Mouse (Mus musculus) liver, embryonic 11.5 days (tissue): ENCODE data around the gene Metrn. TPM values are rescaled to one million over a fixed set of nuclear protein-coding genes. Genes with fewer than 3 reads are reported as not detected.

Source experiments
- ATAC-seq: fragments of 200-750 bp; cut with Nextera tagmentation; replicated peaks from 2 replicates; pipeline ENCODE4 v1.8.0; 2017; ENCODE audit warnings: moderate number of reproducible peaks, mild to moderate bottlenecking, moderate TSS enrichment, moderate library complexity; ENCODE audit not compliant: low FRiP score
- DNase-seq: peaks from one replicate; pipeline ENCODE4 v3.0.0-alpha.2; 2017; ENCODE audit warnings: low spot score
- H3K27ac ChIP-seq: fragments of 300-500 bp; sonication (generic); 2 replicates; pipeline ENCODE4 v1.5.1; 2014; ENCODE audit warnings: mild to moderate bottlenecking, low read depth, low read length, control low read depth
- H3K27me3 ChIP-seq: fragments of 300-500 bp; sonication (generic); replicated peaks from 2 replicates; pipeline ENCODE4 v1.6.1; 2014; ENCODE audit warnings: low read length, mixed read lengths; ENCODE audit not compliant: control insufficient read depth, insufficient read depth
- H3K36me3 ChIP-seq: fragments of 300-500 bp; sonication (generic); 2 replicates; pipeline ENCODE4 v1.6.1; 2014; ENCODE audit warnings: mild to moderate bottlenecking, low read length, moderate library complexity, mixed read lengths; ENCODE audit not compliant: control insufficient read depth, insufficient read depth
- H3K4me1 ChIP-seq: fragments of 300-500 bp; sonication (generic); replicated peaks from 2 replicates; pipeline ENCODE4 v1.6.1; 2014; ENCODE audit warnings: low read length, mixed read lengths; ENCODE audit not compliant: control insufficient read depth, insufficient read depth
- H3K4me2 ChIP-seq: fragments of 300-500 bp; sonication (generic); 2 replicates; pipeline ENCODE4 v1.6.1; 2014; ENCODE audit warnings: mild to moderate bottlenecking, control low read depth, moderate library complexity
- H3K4me3 ChIP-seq: fragments of 300-500 bp; sonication (generic); 2 replicates; pipeline ENCODE4 v1.5.1; 2014; ENCODE audit warnings: low read depth, low read length, control low read depth
- H3K9ac ChIP-seq: fragments of 300-500 bp; sonication (generic); 2 replicates; pipeline ENCODE4 v1.6.1; 2014; ENCODE audit warnings: low read depth, low read length, control low read depth
- H3K9me3 ChIP-seq: fragments of 300-500 bp; sonication (generic); 2 replicates; pipeline ENCODE4 v1.6.1; 2016; ENCODE audit warnings: low read length, inconsistent platforms, mixed read lengths; ENCODE audit not compliant: control insufficient read depth
- WGBS: fragments of 180-500 bp; shearing (Covaris S2); extraction: QIAGEN DNeasy Blood & Tissue Kit; methylation state at CpG from one replicate; pipeline ENCODE4 v1.1.7; 2014; 5-methylcytosine and 5-hydroxymethylcytosine counted together
- polyA plus RNA-seq: library from polyadenylated mRNA; unstranded; fragments of >200 nt; fragmentation: Nextera tagmentation; extraction: Ambion mirVana; gene quantifications from 2 replicates; pipeline ENCODE4 v1.2.1, GENCODE M21; 2014

Gene Metrn
- polyA plus RNA-seq, 1 experiment from 2014 or later, result 10.8 TPM

DNA sequence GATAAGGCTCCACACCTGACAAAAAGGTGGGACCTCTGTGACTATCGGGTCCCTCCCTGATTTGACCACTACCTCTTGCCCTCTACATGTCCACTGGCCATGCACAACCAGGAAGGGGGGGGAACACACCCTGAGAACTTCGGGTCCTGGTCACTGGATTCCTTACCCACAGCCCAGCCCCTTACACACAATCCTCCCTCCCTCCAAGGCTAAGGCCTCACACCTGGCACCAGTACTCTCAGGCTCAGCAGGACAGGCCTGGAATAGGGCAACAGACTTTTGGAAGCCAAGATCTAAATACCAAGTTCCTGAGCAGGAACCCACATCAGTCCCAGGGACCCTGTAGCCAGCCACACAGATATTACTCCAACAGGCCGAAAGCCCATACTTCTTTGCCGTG is 42.0 kb upstream of the Metrn start:
- Histone ChIP-seq H3K4me2 (no peak overlapping the region), H3K4me3 (no peak overlapping the region), H3K4me1 (peaks cover 44% of the 10 kb centered on the region), H3K27me3 (no peaks in the 10 kb centered on the region), H3K9ac (no peak overlapping the region), H3K27ac (no peak overlapping the region), H3K9me3 (no peaks in the 10 kb centered on the region), H3K36me3 (peaks cover 40% of the 10 kb centered on the region)
- no peak for ATAC-seq
- 83% methylated on average over 4 of the region's 4 CpGs for WGBS
- DNase-seq, result no peak

DNA sequence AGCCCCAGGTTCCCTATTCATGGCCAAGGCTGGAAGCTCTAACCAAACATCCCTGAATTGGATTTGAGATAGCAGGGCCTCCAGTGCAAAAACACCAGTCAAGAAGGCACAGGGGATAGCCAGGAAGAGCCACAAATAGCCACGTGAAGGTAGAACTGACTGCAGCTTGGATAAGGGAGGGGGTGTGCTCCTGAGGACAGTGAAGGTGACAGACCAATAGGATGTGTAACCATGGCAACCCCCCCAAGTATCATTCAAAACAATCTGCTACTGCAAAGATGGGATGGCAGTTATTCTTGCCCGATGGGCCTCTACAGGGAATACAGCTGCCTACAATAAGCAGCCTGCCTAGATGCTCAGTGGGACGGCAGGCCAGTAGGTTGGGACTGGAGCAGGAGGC is 40.6 kb upstream of the Metrn start:
- WGBS, result 59% methylated on average over 3 of the region's 3 CpGs
- H3K36me3 ChIP-seq, result peaks cover 40% of the 10 kb centered on the region
- H3K4me3 ChIP-seq, result no peak overlapping the region; the same call in 1 of the 2 replicates
- no peak for ATAC-seq
- no peaks in the 10 kb centered on the region for H3K27me3 ChIP-seq
- H3K9me3 ChIP-seq, result no peaks in the 10 kb centered on the region
- H3K4me1 ChIP-seq, result peaks cover 38% of the 10 kb centered on the region
- H3K4me2 ChIP-seq, result peak overlapping the region; percentile 77
- peak overlapping the region; percentile 11; the same call in 1 of the 2 replicates for H3K9ac ChIP-seq
- DNase-seq, result no peak
- no peak overlapping the region for H3K27ac ChIP-seq

DNA sequence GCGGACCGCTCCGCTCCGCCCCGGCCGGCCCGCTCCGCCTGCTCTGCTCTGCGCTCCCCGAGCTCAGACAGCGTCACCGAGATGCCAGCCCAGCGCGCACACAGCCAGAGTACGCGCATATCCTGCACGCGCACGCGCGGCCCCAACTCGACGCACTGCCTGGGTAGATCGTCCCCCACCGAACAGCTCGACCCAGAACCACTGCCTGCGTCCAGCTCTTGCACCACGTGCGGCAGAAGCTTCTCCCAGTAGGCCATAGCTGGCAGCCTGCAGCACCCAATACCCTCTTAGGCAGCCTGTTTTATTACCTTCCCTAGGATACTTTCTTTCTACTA is 40.1 kb upstream of the Metrn start, which contains the start of gene Rhbdl1:
Rhbdl1 (minus strand) TSS at position 220 of the 335 bp plus-strand sequence.
- Histone ChIP-seq H3K9me3 (no peaks in the 10 kb centered on the region), H3K36me3 (peaks cover 37% of the 10 kb centered on the region), H3K27ac (peak within 1 kb of the TSS; percentile 8; the same call in 1 of the 2 replicates), H3K9ac (peak within 1 kb of the TSS; percentile 58), H3K27me3 (no peaks in the 10 kb centered on the region), H3K4me1 (peaks cover 39% of the 10 kb centered on the region), H3K4me3 (peak within 1 kb of the TSS; percentile 40), H3K4me2 (peak within 1 kb of the TSS; percentile 77)
- 7% methylated on average over 29 of the region's 29 CpGs for WGBS
- ATAC-seq, result no peak
- peak; percentile 71 for DNase-seq

DNA sequence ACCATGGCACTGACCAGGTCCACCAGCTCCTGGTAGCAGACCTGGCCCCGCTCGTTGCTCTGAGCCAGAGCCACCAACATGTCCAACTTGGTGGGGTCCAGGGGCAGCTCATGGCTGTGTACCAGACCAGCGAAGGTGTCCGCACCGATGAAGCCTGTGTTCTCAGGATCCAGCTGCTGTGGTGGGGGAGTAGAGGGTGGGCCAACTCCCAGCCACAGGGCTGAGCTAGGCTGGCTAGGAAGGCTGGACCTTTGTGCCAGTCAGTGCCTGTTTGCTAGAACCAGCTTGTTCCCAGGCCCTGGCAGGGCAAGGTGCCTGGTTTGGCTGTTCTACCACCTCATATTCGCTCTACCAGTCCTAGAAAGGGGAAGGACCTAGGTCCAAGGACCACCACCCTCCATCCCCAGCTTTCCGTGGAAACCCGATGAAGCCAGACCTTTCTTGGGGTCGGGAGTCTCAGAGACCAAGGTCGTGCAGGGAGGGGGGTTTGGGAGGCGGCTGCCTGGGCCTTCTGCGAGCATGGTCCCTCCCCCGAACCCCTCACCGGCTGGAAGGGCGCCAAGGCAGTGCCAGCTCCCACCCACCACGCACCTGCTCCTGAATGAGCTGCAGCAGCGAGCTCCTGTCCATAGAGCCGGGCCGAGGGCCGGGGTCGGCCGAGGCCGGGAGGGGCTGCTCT is 39.6 kb upstream of the Metrn start:
- H3K27ac ChIP-seq, result peak overlapping the region; percentile 8; the same call in 1 of the 2 replicates
- H3K27me3 ChIP-seq, result no peaks in the 10 kb centered on the region
- H3K9me3 ChIP-seq, result no peaks in the 10 kb centered on the region
- no peak for DNase-seq
- peak overlapping the region; percentile 58 for H3K9ac ChIP-seq
- ATAC-seq, result no peak
- WGBS, result 24% methylated on average over 23 of the region's 23 CpGs
- peak overlapping the region; percentile 77 for H3K4me2 ChIP-seq
- H3K4me1 ChIP-seq, result peaks cover 44% of the 10 kb centered on the region
- peaks cover 36% of the 10 kb centered on the region for H3K36me3 ChIP-seq
- peak overlapping the region; percentile 40 for H3K4me3 ChIP-seq

DNA sequence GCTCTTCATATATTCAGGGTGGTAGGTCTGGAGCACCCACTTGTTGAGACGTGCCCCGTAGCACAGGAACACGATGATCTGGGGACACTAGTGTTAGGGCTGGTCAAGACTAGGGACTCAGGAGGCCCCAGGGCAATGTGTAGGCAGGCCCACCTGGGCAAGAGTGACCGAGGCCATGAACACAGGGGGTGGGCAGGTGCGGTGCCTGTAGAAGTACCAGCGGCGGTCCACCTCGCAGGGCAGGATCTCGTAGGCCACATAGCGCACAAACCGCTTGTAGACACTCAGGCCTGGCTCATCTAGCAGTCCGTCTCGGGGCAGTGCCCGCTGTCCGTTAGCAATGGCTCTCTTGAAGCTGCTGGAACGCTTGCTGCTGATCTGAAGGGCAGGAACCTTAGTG is 38.9 kb upstream of the Metrn start:
- Histone ChIP-seq H3K27ac (no peak overlapping the region), H3K4me3 (no peak overlapping the region; the same call in 1 of the 2 replicates), H3K4me2 (no peak overlapping the region; the same call in none of the 2 replicates), H3K27me3 (no peaks in the 10 kb centered on the region), H3K9ac (no peak overlapping the region), H3K36me3 (peaks cover 36% of the 10 kb centered on the region), H3K4me1 (peaks cover 51% of the 10 kb centered on the region), H3K9me3 (no peaks in the 10 kb centered on the region)
- 93% methylated on average over 16 of the region's 16 CpGs for WGBS
- no peak for ATAC-seq
- DNase-seq, result no peak

DNA sequence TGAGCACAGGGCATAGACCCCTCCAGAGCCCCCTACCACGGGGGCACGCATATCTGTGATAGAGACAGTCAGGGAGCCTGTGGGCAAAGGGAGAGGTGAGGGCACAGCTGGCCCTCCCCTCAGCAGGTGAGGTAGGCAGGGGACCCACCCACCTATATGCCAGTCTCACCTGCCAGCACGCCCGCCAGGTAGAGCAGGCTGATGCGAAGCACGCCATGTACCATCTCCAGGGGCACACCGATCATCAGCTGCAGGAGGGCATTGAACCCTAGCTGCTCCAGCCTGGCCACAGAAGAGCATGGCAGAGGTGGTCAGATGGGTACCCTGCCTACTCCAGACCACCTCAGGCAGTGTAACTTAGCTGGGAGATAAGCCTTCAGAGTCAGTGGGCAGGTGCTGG is 38.4 kb upstream of the Metrn start:
- peak overlapping the region; percentile 99; the same call in 1 of the 2 replicates for H3K4me2 ChIP-seq
- no peak overlapping the region for H3K9ac ChIP-seq

DNA sequence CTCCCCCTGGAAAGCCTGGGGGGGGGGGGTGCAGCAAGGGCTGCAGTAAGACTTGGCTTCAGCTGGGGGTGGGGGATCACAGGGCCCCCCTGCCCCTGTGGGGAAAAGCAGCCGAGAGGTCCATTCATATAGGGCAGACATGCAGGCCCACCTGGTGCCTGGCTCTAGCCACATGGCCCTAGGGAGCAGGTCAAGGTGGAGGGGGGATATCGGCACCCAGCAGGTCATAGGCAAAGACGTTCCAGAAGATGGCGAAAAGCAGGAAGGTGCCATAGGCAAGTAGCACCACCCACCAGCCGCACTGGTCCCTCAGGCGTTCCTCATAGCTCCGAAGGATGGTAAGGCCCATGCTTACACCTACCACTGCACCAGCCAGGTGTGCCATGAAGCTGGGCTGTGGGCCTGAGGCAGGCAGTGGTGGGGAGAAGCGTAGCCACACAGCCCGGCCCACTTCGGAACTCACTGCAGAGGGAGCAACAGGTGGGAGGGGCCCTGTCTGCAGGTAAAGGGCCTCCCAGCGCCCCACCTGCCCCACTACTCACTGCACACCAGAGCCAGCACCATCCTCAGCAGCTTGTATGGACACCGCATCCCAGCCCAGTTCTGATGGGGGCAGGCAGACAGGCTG is 37.8 kb upstream of the Metrn start:
- Histone ChIP-seq H3K4me3 (peak overlapping the region; percentile 85), H3K4me1 (peaks cover 60% of the 10 kb centered on the region), H3K9ac (peak overlapping the region; percentile 88), H3K27ac (no peak overlapping the region), H3K9me3 (no peaks in the 10 kb centered on the region), H3K4me2 (peak overlapping the region; percentile 99), H3K27me3 (no peaks in the 10 kb centered on the region), H3K36me3 (peaks cover 38% of the 10 kb centered on the region)
- no peak for DNase-seq
- 91% methylated on average over 12 of the region's 12 CpGs for WGBS
- ATAC-seq, result no peak

More for the DNA sequence above, 38.4 kb upstream of the Metrn start:
- Histone ChIP-seq H3K36me3 (peaks cover 36% of the 10 kb centered on the region), H3K4me3 (no peak overlapping the region), H3K27me3 (no peaks in the 10 kb centered on the region), H3K27ac (no peak overlapping the region), H3K9me3 (no peaks in the 10 kb centered on the region), H3K4me1 (peaks cover 54% of the 10 kb centered on the region)
- DNase-seq, result no peak
- WGBS, result 92% methylated on average over 7 of the region's 7 CpGs
- no peak for ATAC-seq

DNA sequence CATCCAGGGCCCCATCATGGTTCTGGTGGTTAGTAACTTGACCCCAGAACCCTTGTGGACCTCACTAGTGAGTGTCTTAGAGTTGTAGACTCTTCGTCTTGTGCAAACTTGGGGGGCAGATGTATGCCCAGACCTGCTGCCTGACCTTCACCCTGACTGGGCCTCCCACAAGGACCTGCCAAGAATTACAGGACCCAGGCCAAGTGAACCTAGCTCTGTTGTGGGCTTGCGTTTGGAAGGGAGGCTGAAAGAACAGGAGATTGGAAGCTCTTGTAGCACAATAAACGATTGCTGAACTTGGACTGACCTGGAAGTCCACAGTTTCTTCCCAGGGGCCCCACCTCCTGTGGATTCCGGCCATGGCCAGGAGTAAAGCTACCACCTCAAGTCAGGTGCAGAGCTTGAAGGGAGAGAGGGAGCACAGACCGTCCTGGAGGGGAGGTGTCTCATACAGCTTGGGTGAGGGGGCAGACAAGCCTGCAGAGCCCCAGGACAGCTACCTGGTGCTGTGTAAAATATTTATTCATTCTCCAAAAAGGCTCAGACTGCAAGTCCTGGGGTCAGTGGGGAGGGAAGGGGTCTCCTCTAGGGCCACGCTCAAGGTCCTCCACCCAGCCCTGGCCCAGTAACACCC is 37.1 kb upstream of the Metrn start:
- 42% methylated on average over 6 of the region's 6 CpGs for WGBS
- no peaks in the 10 kb centered on the region for H3K27me3 ChIP-seq
- H3K4me2 ChIP-seq, result peak overlapping the region; percentile 99
- H3K36me3 ChIP-seq, result peaks cover 33% of the 10 kb centered on the region
- peaks cover 61% of the 10 kb centered on the region for H3K4me1 ChIP-seq
- ATAC-seq (no peak), DNase-seq (no peak)
- H3K9me3 ChIP-seq, result no peaks in the 10 kb centered on the region
- peak overlapping the region; percentile 85 for H3K4me3 ChIP-seq
- H3K27ac ChIP-seq, result peak overlapping the region; percentile 97
- H3K9ac ChIP-seq, result peak overlapping the region; percentile 88
